Mouse (Mus musculus) thymus, postnatal 36 days (tissue): ENCODE results near the gene Prn.

Experiments
- DNase-seq, 2 experiments: peaks; one replicate each; pipeline ENCODE4 v3.0.0; 2022; ENCODE audit warnings: mixed read lengths in 2 of 2

The Prn gene

GRCm38 (mm10) chr2:131996369-131996768 lies 86.6 kb downstream of the Prn start:
- DNase-seq, result no peak

- no peak for DNase-seq
Observed at GRCm38 (mm10) chr2:131997356-131997755, 87.6 kb downstream of the Prn start.

GRCm38 (mm10) chr2:132001696-132002334 lies 92.1 kb downstream of the Prn start:
- no peak for DNase-seq

- DNase-seq, result no peak
Observed at GRCm38 (mm10) chr2:132003916-132004315, 94.2 kb downstream of the Prn start.

- DNase-seq, result no peak
Observed at GRCm38 (mm10) chr2:132004495-132005136, 94.9 kb downstream of the Prn start.

GRCm38 (mm10) chr2:132005445-132005844 lies 95.7 kb downstream of the Prn start:
- no peak for DNase-seq
